Mouse (Mus musculus) common myeloid progenitor, adult 5-6 weeks (primary cell): ENCODE results near the gene Tpra1. TPM values are rescaled to one million over a fixed set of nuclear protein-coding genes. Genes with fewer than 3 reads are reported as not detected.

Experiments used
- ATAC-seq: replicated peaks from 2 replicates; pipeline ENCODE4 v1.8.0; 2016; ENCODE audit warnings: low read depth, mild to moderate bottlenecking, moderate TSS enrichment, inconsistent platforms; ENCODE audit not compliant: poor library complexity, severe bottlenecking
- total RNA-seq: library from RNA; stranded (forward); fragments of 200-1000, 187-1606 nt; gene quantifications from 2 replicates; pipeline ENCODE4 v1.2.3, GENCODE M21; 2017

The Tpra1 gene
- total RNA-seq, 1 experiment from 2014 or later, result 32.5 TPM

DNA sequence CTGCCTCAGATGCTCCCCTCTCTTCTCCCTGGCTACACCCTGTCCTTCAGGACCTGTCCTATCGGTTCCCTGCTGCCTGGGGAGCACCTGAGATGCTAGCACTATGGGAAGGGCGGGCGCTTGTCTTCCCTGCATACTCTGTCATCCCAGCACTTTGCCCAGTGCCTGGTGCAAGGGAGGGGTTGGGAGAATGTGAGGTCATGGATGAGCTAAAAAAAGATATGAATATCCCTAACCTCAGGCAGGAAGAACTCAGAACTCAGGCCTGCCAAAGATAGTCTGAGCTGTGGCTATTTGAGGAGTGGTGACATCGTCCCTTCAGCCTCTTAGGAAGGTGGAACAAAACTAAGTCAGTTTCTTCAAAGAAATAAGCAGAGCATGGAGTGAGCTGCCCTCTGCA is 39.6 kb downstream of the Tpra1 start:
- ATAC-seq, result no peak

DNA sequence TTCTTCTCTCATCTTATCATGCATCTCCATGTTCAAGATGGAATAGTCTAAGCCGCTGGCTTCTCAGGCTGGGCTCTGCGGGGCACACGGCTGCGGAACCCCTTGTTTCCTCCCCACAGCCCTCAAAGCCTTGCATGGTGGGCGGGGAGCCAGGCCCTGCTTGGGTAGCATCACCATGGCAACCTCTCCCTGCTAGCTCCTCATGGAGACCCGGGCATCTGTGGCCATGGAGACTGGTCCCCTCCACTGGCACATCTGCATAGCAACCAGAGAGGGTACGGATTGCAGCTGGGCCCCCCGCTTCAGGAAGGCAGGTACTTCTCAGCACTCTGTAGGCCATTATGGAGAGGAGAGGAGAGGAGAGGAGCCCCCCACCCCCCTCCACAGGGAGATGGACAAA is 40.5 kb downstream of the Tpra1 start:
- ATAC-seq, result no peak

DNA sequence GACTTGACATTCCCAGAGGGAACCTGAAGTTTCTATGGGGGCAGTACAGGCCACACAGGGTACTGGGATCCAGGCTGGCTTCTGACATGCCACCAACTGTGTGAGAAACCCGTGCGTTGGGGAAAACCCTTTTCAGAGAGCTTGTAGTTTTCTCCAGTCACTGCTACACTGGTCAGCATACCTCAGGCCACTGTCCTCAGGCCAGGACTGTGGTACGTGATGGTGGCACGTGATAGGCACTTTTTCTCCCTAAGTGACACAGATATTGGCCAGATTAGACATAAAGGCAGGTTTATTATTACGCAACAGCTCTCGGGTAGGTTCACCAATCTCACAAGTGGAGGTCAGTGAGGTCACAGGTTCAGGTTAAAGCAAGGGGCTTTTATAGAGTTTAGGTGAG is 41.6 kb downstream of the Tpra1 start:
- ATAC-seq, result no peak

DNA sequence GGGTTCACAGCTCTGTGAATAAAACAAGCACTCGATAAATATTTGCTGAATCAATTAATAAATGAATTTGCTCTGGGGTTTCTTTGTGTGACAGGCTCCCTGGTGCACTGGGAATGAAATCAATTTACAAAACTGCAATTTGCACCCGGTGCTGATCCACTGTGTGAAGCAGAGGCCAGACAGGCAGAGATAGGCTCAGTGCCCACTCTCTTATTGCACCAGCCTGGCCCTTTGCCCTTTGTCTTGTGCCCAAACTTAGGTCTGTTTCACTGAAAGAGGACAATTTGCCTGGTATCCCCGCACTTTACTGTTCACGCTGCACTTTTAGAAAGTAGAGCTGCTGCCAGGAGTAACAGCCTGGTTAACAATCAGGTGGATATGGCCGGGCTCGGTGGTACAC is 44.4 kb downstream of the Tpra1 start:
- no peak for ATAC-seq

DNA sequence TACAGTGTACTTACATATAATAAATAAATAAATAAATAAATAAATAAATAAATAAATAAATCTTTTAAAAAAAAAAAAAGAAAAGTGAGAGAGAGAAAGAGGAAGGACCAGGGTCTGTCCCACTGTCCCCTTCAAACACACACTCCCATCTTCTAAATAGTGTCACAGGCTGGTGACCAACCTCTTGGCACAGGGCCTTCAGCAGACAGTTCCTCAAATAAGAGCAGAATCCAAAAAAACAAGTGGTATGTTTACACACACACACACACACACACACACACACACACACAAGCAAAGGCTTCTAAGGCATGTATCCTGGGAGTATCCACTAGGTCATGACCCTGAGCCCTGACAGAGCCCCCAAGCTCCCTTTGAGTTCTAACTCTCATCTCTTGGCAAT is 45.7 kb downstream of the Tpra1 start:
- ATAC-seq, result no peak

DNA sequence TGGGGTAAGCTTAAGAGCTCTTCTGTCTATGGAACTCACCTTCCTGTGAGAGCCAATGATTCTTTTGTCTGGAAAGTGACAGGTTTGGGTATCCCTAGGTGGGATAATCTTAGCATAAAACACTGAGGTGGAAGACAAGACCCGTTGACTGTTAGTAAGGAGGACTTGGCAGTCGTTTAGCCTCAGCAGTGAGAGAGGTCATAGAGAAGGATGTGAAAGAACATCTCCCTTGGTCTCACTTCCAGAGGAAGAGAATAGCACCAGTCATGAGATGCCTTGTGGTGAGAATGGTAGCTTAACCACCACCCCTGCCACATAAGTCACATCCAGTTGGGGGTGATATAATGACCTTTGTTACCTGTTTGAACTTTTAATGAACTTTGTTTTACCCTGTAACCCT is 54.7 kb downstream of the Tpra1 start:
- ATAC-seq, result no peak

DNA sequence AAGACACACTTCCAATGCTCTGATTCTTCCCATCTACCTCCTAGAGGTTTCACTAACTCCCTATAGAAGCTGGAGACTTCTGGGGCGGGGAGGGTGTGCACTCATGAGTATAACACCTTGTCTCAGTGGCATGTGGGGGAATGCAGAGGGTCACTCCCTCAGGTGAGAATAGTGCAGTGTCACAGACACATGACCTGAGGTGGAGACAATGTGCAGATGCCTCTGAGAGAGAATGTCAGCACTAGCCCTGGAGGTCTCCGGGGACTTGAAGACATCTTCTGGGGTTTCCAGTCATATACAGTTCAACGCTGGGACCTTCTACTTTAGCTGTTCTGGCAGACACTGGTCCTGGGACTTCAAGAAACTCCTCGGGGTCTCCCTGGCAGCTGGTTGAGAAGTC is 55.3 kb downstream of the Tpra1 start:
- no peak for ATAC-seq

DNA sequence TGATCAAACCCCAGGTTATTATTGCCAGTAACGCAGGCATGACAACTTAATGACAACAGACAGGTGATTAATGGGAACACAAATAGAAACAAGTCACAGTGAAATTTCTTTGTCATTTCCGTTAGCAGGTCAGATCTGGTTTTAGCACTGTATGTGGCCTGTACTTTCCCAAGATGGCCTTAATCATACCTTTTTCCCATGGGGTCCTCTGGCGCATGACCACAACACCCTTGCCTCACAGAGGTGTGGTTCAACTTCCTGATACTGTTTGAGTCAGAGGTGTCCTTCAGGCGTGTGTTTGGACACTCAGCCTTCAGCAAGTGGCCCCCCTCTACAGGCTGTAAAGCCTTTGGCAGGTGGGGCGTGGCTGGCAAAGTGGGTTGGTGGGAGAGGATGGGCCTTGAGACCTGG is 55.8 kb downstream of the Tpra1 start:
- ATAC-seq, result no peak

DNA sequence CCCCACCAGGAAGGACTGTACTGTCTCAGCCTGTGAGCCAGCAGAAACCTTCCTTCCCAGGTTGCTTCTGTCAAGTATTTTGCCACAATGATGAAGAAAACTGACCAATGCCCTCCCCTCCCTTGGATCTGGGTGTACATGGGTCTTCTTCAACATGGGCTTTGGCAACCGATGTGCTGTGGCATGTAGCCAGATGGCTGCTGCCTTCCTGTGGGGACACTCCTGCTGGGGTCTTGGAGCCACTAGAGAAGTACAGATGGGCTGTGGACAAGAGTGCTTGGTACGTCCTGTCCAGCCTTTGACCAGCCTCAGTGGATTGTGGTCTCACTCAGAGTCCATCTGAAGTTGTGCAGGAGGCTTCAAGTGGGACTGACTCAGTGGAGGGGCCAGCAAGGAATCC is 56.3 kb downstream of the Tpra1 start:
- ATAC-seq, result no peak

DNA sequence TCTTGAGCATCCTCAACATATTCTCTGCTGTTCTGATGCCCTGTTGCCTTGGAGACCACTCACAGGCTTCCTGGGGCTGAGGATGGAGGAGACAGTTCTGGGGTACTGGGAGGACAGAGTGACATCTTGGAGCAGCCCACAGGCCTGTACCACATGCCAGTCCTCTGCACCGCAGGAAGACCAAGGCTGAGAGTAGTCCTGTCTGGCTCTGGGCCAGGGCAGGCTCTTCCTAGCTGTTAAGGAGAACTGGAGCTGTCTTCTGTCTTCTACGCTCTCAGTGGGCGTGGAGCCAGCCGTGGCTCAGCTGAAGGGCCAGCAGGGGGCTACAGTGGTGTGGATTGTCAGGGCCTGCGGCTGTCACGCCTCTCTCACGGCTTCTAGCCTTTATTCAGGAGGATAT is 57.8 kb downstream of the Tpra1 start:
- ATAC-seq, result peak; percentile 55

DNA sequence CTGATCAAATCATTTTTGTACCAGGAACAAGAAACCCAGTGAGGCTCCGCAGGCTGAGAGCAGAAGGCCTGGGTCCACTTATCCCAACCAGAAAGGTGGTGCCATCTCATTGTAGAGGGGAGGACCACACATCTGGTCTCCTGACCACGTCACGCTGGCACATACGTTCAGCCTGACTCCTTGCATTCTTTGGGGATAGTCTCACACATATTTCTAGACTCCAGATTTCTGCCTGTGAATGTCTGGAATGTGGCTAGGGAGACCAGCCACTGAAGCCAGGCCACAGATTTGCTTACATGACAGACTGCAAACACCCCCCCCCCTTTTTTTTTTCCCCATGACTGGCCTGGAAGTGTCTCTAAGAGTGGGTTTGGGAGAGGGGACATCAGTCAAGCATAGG is 58.9 kb downstream of the Tpra1 start:
- no peak for ATAC-seq

Other genes starting within 250 kb of the Tpra1 start
- 1.1 and 4.0 TPM in 2 replicates for gene Mgll, start 177.8 kb upstream of the Tpra1 start, total RNA-seq
- 20.7 and 46.4 TPM in 2 replicates for gene Abtb1, start 60.3 kb upstream of the Tpra1 start, total RNA-seq
- 0.55 TPM in 1 of 2 replicates, not detected in the other for gene Podxl2, start 27.2 kb upstream of the Tpra1 start, total RNA-seq
- gene Mcm2, start 3.5 kb upstream of the Tpra1 start, total RNA-seq, result 188 TPM in 2 replicates